In genomic region chr11:86939503-86939902, GRCm38 (mm10) we compare ENCODE assay signal across 26 mouse cellular contexts.
"Had no signal": no experiment of that assay in that cellular context is flagged by ENCODE, and none has a peak within 500 bp of the region (broad histone marks: within the 10 kb centered on the region; RNA-seq: fewer than 3 reads in every experiment).

No protein-coding gene starts in this region.

- ATAC-seq: forebrain, postnatal 0 days; hindbrain, postnatal 0 days; intestine, embryonic 16.5 days; liver, embryonic 12.5 days had no signal

- DNase-seq: forebrain, postnatal 0 days; gastrocnemius, postnatal 14 days; gastrocnemius, postnatal 36 days; heart, adult 18-20 months; heart, postnatal 14 days; heart, postnatal 36 days; kidney, adult 11 months; kidney, adult 2 months; kidney, adult 9 months; kidney, postnatal 14 days; kidney, postnatal 36 days; layer of hippocampus, adult 9-11 months; layer of hippocampus, postnatal 36 days; left cerebral cortex, postnatal 4 days had no signal

- H3K27ac ChIP-seq: hindbrain, embryonic 13.5 days; hindbrain, embryonic 15.5 days; hindbrain, postnatal 0 days; kidney, embryonic 15.5 days; kidney, postnatal 0 days; left cerebral cortex, adult 2 months; limb, embryonic 13.5 days; limb, embryonic 15.5 days; liver, embryonic 12.5 days; liver, embryonic 14.5 days had no signal

- H3K4me2 ChIP-seq: heart, embryonic 11.5 days; hindbrain, embryonic 13.5 days; hindbrain, embryonic 15.5 days; kidney, embryonic 15.5 days; limb, embryonic 13.5 days; limb, embryonic 15.5 days; liver, embryonic 12.5 days had no signal

- H3K4me1 ChIP-seq: hindbrain, embryonic 13.5 days; limb, embryonic 15.5 days; liver, embryonic 12.5 days had no signal

- H3K9me3 ChIP-seq: hindbrain, embryonic 13.5 days; hindbrain, embryonic 15.5 days; kidney, embryonic 15.5 days; limb, embryonic 13.5 days; limb, embryonic 15.5 days; liver, embryonic 12.5 days had no signal

- H3K36me3 ChIP-seq: hindbrain, embryonic 15.5 days; liver, embryonic 12.5 days had no signal

- H3K27me3 ChIP-seq: hindbrain, embryonic 13.5 days; hindbrain, embryonic 15.5 days; kidney, embryonic 15.5 days; limb, embryonic 13.5 days; limb, embryonic 15.5 days; liver, embryonic 12.5 days had no signal

- H3K4me3 ChIP-seq: hindbrain, embryonic 13.5 days; hindbrain, embryonic 15.5 days; kidney, embryonic 15.5 days; left cerebral cortex, adult 2 months; limb, embryonic 13.5 days; limb, embryonic 15.5 days; liver, embryonic 12.5 days had no signal

- H3K9ac ChIP-seq: forebrain, postnatal 0 days; hindbrain, embryonic 13.5 days; hindbrain, embryonic 15.5 days; kidney, embryonic 15.5 days; limb, embryonic 13.5 days; limb, embryonic 15.5 days; liver, embryonic 12.5 days; liver, embryonic 14.5 days had no signal
